Mouse (Mus musculus) liver, adult (tissue): ENCODE measurements around the gene Ubash3b.

Experiments used
- GATA4 ChIP-seq: IDR thresholded peaks from 2 replicates; pipeline ENCODE4 v1.6.1; 2014; ENCODE audit warnings: mild to moderate bottlenecking, low read length; ENCODE audit not compliant: insufficient replicate concordance

The Ubash3b gene

GRCm38 (mm10) chr9:41161413-41161812, at the start of gene Ubash3b:
Ubash3b (minus strand) TSS chr9:41161697.
- no peak for TF ChIP-seq GATA4

GRCm38 (mm10) chr9:41207130-41208104, 45.9 kb upstream of the Ubash3b start:
- no peak for TF ChIP-seq GATA4

- no peak for TF ChIP-seq GATA4
Observed at GRCm38 (mm10) chr9:41206717-41207116, 45.2 kb upstream of the Ubash3b start.

- no peak for TF ChIP-seq GATA4
Observed at GRCm38 (mm10) chr9:41205267-41205666, 43.8 kb upstream of the Ubash3b start.

GRCm38 (mm10) chr9:41199456-41200252, 38.2 kb upstream of the Ubash3b start:
- TF ChIP-seq GATA4 = no peak

GRCm38 (mm10) chr9:41198501-41199265, 37.2 kb upstream of the Ubash3b start:
- no peak for TF ChIP-seq GATA4

GRCm38 (mm10) chr9:41195742-41196311, 34.3 kb upstream of the Ubash3b start:
- TF ChIP-seq GATA4 = no peak

- TF ChIP-seq GATA4 = no peak
Observed at GRCm38 (mm10) chr9:41191651-41192210, 30.2 kb upstream of the Ubash3b start.

GRCm38 (mm10) chr9:41190745-41191482, 29.4 kb upstream of the Ubash3b start:
- no peak for TF ChIP-seq GATA4

GRCm38 (mm10) chr9:41187939-41188338, 26.4 kb upstream of the Ubash3b start:
- TF ChIP-seq GATA4 = no peak

- no peak for TF ChIP-seq GATA4
Observed at GRCm38 (mm10) chr9:41187498-41187897, 26.0 kb upstream of the Ubash3b start.

- TF ChIP-seq GATA4 = no peak; the same call in 1 of the 2 replicates
Observed at GRCm38 (mm10) chr9:41185331-41185730, 23.8 kb upstream of the Ubash3b start.

GRCm38 (mm10) chr9:41182550-41182949, 21.1 kb upstream of the Ubash3b start:
- no peak for TF ChIP-seq GATA4

GRCm38 (mm10) chr9:41181803-41182202, 20.3 kb upstream of the Ubash3b start:
- no peak for TF ChIP-seq GATA4
